Mouse (Mus musculus) myocyte (in vitro differentiated cells): ENCODE measurements around the gene Gm17324. TPM values are rescaled to one million over a fixed set of nuclear protein-coding genes. Genes with fewer than 3 reads are reported as not detected.

Experiments
- H3K27me3 ChIP-seq: one replicate; pipeline ENCODE4 v1.6.1; 2011; ENCODE audit not compliant: control insufficient read depth, insufficient read depth, insufficient read length
- H3K36me3 ChIP-seq: one replicate; pipeline ENCODE4 v1.6.1; 2011; ENCODE audit not compliant: control insufficient read depth, insufficient read depth
- H3K4me2 ChIP-seq: one replicate; pipeline ENCODE4 v1.6.1; 2011; ENCODE audit warnings: low read depth, control low read depth
- H3K4me3 ChIP-seq: one replicate; pipeline ENCODE4 v1.5.1; 2011; ENCODE audit warnings: mild to moderate bottlenecking, control low read depth, moderate library complexity
- H3K79me2 ChIP-seq: one replicate; pipeline ENCODE4 v1.6.1; 2011; ENCODE audit not compliant: control insufficient read depth, insufficient read depth
- H3ac ChIP-seq: one replicate; pipeline ENCODE4 v1.6.1; 2011; ENCODE audit not compliant: control insufficient read depth, insufficient read length
- CEBPB ChIP-seq: IDR thresholded peaks from 2 replicates; pipeline ENCODE4 v1.6.1; 2011; ENCODE audit warnings: mild to moderate bottlenecking, moderate library complexity; ENCODE audit not compliant: poor library complexity, insufficient read depth, severe bottlenecking
- E2F4 ChIP-seq: IDR thresholded peaks from one replicate; pipeline ENCODE4 v1.6.1; 2011; ENCODE audit warnings: mild to moderate bottlenecking, control low read depth, moderate library complexity; ENCODE audit not compliant: insufficient read depth
- MAX ChIP-seq: IDR thresholded peaks from one replicate; pipeline ENCODE4 v1.6.1; 2011; ENCODE audit warnings: low read depth, mild to moderate bottlenecking, control low read depth
- MYOD1 ChIP-seq, 3 experiments: IDR thresholded peaks; one replicate each; pipeline ENCODE4 v1.6.1; 2011; ENCODE audit warnings: control low read depth in 2 of 3, low read depth in 2 of 3, mild to moderate bottlenecking in 2 of 3, moderate library complexity in 1 of 3; ENCODE audit not compliant: insufficient read length in 2 of 3, control insufficient read depth in 1 of 3
- MYOG ChIP-seq, 3 experiments: IDR thresholded peaks; one replicate each; pipeline ENCODE4 v1.6.1; 2011; ENCODE audit warnings: control low read depth in 2 of 3, low read depth in 2 of 3, mild to moderate bottlenecking in 2 of 3; ENCODE audit not compliant: insufficient read length in 2 of 3, control insufficient read depth in 1 of 3, insufficient read depth in 1 of 3
- POLR2A ChIP-seq: IDR thresholded peaks from one replicate; pipeline ENCODE4 v1.6.1; 2011; ENCODE audit warnings: low read depth, mild to moderate bottlenecking, control low read depth, moderate library complexity; ENCODE audit not compliant: insufficient read length
- POLR2AphosphoS2 ChIP-seq: IDR thresholded peaks from one replicate; pipeline ENCODE4 v1.6.1; 2011; ENCODE audit warnings: low read depth, control low read depth; ENCODE audit not compliant: insufficient read length
- REST ChIP-seq: IDR thresholded peaks from one replicate; pipeline ENCODE4 v1.6.1; 2011; ENCODE audit warnings: mild to moderate bottlenecking, control low read depth, moderate library complexity; ENCODE audit not compliant: insufficient read depth, insufficient read length
- SRF ChIP-seq: IDR thresholded peaks from one replicate; pipeline ENCODE4 v1.6.1; 2011; ENCODE audit warnings: low read depth; ENCODE audit not compliant: control insufficient read depth, insufficient read length
- TCF12 ChIP-seq: IDR thresholded peaks from one replicate; pipeline ENCODE4 v1.6.1; 2011; ENCODE audit warnings: mild to moderate bottlenecking, control low read depth; ENCODE audit not compliant: poor library complexity, insufficient read depth, severe bottlenecking
- TCF3 ChIP-seq: IDR thresholded peaks from one replicate; pipeline ENCODE4 v1.6.1; 2011; ENCODE audit warnings: low read depth, control low read depth; ENCODE audit not compliant: insufficient read length
- USF1 ChIP-seq: IDR thresholded peaks from one replicate; pipeline ENCODE4 v1.6.1; 2011; ENCODE audit warnings: low read depth, mild to moderate bottlenecking, control low read depth, moderate library complexity
- polyA plus RNA-seq: library from polyadenylated mRNA; unstranded; fragments of >200 nt; fragmentation: generic; extraction: Trizol; gene quantifications from one replicate; pipeline ENCODE4 v1.2.1, GENCODE M21; 2012; ENCODE audit warnings: missing spikeins

Gene Gm17324
- polyA plus RNA-seq, 1 experiment = 0.13 TPM

- TF ChIP-seq TCF12 (no peak), CEBPB (no peak), POLR2A (peak; percentile 45)
- Histone ChIP-seq H3K36me3 (no peaks in the 10 kb centered on the region), H3K4me3 (peak within 1 kb of the TSS; percentile 26), H3ac (peak within 1 kb of the TSS; percentile 28), H3K4me2 (peak within 1 kb of the TSS; percentile 65), H3K79me2 (no peaks in the 10 kb centered on the region), H3K27me3 (peaks cover 7% of the 10 kb centered on the region)
These were observed 5.8 kb downstream of the Gm17324 start, which contains the start of gene Cgas for GRCm38 (mm10) chr9:78442579-78443392. Gene Cgas, minus strand, starts transcription at chr9:78443237.

DNA sequence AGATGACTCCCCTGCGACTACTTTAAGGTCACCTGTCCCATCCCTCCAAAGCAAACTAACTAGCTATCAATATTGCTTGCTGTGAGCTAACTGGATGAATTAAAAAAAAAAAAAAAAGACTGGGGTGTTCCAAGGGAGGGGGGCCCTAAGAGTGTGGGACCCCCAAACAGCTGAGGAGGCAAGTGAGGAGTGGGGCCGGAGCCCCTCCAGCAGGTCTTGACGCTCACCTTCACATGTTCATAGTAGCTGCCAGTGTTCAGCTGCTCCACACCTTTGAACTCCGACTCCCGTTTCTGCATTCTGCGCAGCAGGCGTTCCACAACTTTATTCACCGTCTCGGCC is 6.4 kb downstream of the Gm17324 start:
- TF ChIP-seq MYOD1 (IDR thresholded peaks at IDR 0.05; ENCODE audit: control insufficient read depth in 1 of 3, insufficient read length in 2 of 3, low read depth in 2 of 3) (no peak), POLR2A (no peak)
- H3ac ChIP-seq = no peak overlapping the region
- H3K4me3 ChIP-seq = peak overlapping the region; percentile 26
- peaks cover 7% of the 10 kb centered on the region for H3K27me3 ChIP-seq
- H3K4me2 ChIP-seq = peak overlapping the region; percentile 65
- H3K79me2 ChIP-seq = no peaks in the 10 kb centered on the region
- no peaks in the 10 kb centered on the region for H3K36me3 ChIP-seq

DNA sequence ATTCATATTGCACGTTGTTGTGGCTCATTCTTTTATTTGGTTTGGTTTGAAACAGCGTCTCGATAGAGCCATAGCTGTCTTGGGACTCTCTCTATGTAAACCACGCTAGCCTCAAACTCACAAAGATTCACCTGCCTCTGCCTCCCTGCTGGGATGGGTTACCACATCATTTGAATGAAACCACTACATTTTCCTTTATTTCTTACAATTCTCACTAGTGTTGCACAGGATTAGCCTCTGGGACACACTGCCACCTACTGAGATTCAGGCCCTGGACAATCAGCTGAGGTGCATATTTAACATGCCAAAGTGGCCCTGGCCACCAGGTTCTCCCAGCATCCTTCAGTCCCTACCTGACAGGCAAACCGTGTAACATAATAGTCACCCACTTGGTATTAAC is 9.2 kb downstream of the Gm17324 start:
- TF ChIP-seq E2F4 (no peak), USF1 (no peak), POLR2AphosphoS2 (no peak), TCF12 (no peak), POLR2A (no peak), TCF3 (no peak), MAX (no peak), MYOG (IDR thresholded peaks at IDR 0.05; ENCODE audit: control insufficient read depth in 1 of 3, insufficient read depth in 1 of 3, insufficient read length in 2 of 3, low read depth in 2 of 3) (no peak), CEBPB (no peak), REST (no peak), SRF (no peak), MYOD1 (IDR thresholded peaks at IDR 0.05; ENCODE audit: control insufficient read depth in 1 of 3, insufficient read length in 2 of 3, low read depth in 2 of 3) (no peak)
- peaks cover 7% of the 10 kb centered on the region for H3K27me3 ChIP-seq
- no peak overlapping the region for H3K4me3 ChIP-seq
- no peaks in the 10 kb centered on the region for H3K36me3 ChIP-seq
- no peaks in the 10 kb centered on the region for H3K79me2 ChIP-seq
- H3ac ChIP-seq = no peak overlapping the region
- H3K4me2 ChIP-seq = no peak overlapping the region

DNA sequence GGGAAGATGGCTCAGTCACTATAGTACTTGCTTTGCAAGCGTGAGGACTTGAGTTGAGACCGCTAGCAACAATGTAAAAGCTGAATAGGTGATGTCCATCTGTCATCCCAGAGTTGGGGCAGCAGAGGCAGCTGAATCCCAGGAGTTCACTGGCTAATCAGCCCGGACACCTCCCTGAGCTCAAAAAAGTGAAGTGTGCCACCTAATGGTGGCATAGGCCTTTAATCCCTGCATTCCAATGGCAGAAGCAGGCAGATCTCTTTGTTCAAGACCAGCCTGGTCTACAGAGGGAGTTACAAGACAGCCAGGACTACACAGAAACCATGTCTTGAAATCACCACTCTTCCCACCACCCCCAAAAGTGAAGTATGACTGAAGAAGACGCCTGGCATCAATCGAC is 16.1 kb downstream of the Gm17324 start:
- no peak overlapping the region for H3ac ChIP-seq
- H3K4me2 ChIP-seq = no peak overlapping the region
- H3K79me2 ChIP-seq = no peaks in the 10 kb centered on the region
- H3K27me3 ChIP-seq = no peaks in the 10 kb centered on the region
- H3K36me3 ChIP-seq = no peaks in the 10 kb centered on the region
- H3K4me3 ChIP-seq = no peak overlapping the region
- TF ChIP-seq POLR2A = no peak
- no peak for TF ChIP-seq MAX
- TF ChIP-seq MYOG (IDR thresholded peaks at IDR 0.05; ENCODE audit: control insufficient read depth in 1 of 3, insufficient read depth in 1 of 3, insufficient read length in 2 of 3, low read depth in 2 of 3) = no peak
- no peak for TF ChIP-seq E2F4
- no peak for TF ChIP-seq REST
- no peak for TF ChIP-seq TCF3
- no peak for TF ChIP-seq POLR2AphosphoS2
- no peak for TF ChIP-seq CEBPB
- no peak for TF ChIP-seq USF1
- no peak for TF ChIP-seq MYOD1 (IDR thresholded peaks at IDR 0.05; ENCODE audit: control insufficient read depth in 1 of 3, insufficient read length in 2 of 3, low read depth in 2 of 3)
- TF ChIP-seq TCF12 = no peak
- TF ChIP-seq SRF = no peak

DNA sequence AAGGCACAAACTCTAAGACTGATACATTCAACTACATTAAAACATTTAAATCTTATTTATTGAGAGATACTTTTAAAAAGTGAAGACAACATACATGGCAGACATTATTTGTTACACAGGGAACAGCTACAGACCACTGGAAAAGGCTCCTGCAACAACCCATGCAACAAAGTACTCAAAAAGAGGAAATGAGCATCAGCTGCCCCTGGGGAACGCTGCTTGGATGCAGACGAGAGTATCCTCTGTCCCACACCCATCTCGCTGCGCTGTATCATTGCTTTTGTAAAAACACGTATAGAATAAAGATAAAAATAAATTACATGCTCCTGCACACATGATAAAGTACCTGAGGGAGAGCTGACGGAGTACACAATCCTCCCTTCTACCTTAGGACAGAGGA is 18.1 kb downstream of the Gm17324 start:
- H3K27me3 ChIP-seq = no peaks in the 10 kb centered on the region
- H3K36me3 ChIP-seq = no peaks in the 10 kb centered on the region

DNA sequence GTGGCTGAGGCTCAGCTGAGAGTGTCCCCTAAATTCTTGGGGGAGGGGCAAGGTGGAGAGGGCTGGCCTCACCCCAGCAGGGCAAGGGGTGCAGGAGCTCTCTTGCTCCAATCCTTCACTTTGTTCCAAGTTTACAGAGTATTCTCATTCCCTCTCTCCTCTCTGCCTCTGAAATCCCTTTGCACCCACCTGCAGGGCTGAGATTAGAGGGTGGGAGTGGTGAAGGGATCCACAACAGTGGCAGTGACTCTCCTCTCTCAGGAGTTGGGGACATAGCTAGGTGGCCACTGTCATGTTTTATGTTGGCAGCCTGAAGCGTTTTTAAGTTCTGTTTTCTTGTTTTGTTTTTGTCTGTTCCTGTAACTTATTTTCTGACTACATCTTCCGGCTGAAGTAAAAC is 19.0 kb downstream of the Gm17324 start:
- Histone ChIP-seq H3K4me3 (no peak overlapping the region), H3K27me3 (no peaks in the 10 kb centered on the region), H3K36me3 (no peaks in the 10 kb centered on the region), H3ac (no peak overlapping the region), H3K4me2 (no peak overlapping the region), H3K79me2 (no peaks in the 10 kb centered on the region)
- TF ChIP-seq SRF (no peak), E2F4 (no peak), MYOG (IDR thresholded peaks at IDR 0.05; ENCODE audit: control insufficient read depth in 1 of 3, insufficient read depth in 1 of 3, insufficient read length in 2 of 3, low read depth in 2 of 3) (no peak), TCF3 (no peak)

More for the DNA sequence above, 18.1 kb downstream of the Gm17324 start:
- no peak overlapping the region for H3ac ChIP-seq
- H3K79me2 ChIP-seq = no peaks in the 10 kb centered on the region
- H3K4me3 ChIP-seq = no peak overlapping the region
- no peak for TF ChIP-seq USF1
- no peak overlapping the region for H3K4me2 ChIP-seq
